Mouse (Mus musculus) myocyte (in vitro differentiated cells): ENCODE data around the gene Vwa8.

Source experiments
- E2F4 ChIP-seq: IDR thresholded peaks from one replicate; pipeline ENCODE4 v1.6.1; 2011; ENCODE audit warnings: mild to moderate bottlenecking, control low read depth, moderate library complexity; ENCODE audit not compliant: insufficient read depth
- MAX ChIP-seq: IDR thresholded peaks from one replicate; pipeline ENCODE4 v1.6.1; 2011; ENCODE audit warnings: low read depth, mild to moderate bottlenecking, control low read depth
- MYOD1 ChIP-seq, 3 experiments: IDR thresholded peaks; one replicate each; pipeline ENCODE4 v1.6.1; 2011; ENCODE audit warnings: control low read depth in 2 of 3, low read depth in 2 of 3, mild to moderate bottlenecking in 2 of 3, moderate library complexity in 1 of 3; ENCODE audit not compliant: insufficient read length in 2 of 3, control insufficient read depth in 1 of 3
- MYOG ChIP-seq, 3 experiments: IDR thresholded peaks; one replicate each; pipeline ENCODE4 v1.6.1; 2011; ENCODE audit warnings: control low read depth in 2 of 3, low read depth in 2 of 3, mild to moderate bottlenecking in 2 of 3; ENCODE audit not compliant: insufficient read length in 2 of 3, control insufficient read depth in 1 of 3, insufficient read depth in 1 of 3
- POLR2A ChIP-seq: IDR thresholded peaks from one replicate; pipeline ENCODE4 v1.6.1; 2011; ENCODE audit warnings: low read depth, mild to moderate bottlenecking, control low read depth, moderate library complexity; ENCODE audit not compliant: insufficient read length
- POLR2AphosphoS2 ChIP-seq: IDR thresholded peaks from one replicate; pipeline ENCODE4 v1.6.1; 2011; ENCODE audit warnings: low read depth, control low read depth; ENCODE audit not compliant: insufficient read length
- SRF ChIP-seq: IDR thresholded peaks from one replicate; pipeline ENCODE4 v1.6.1; 2011; ENCODE audit warnings: low read depth; ENCODE audit not compliant: control insufficient read depth, insufficient read length
- TCF12 ChIP-seq: IDR thresholded peaks from one replicate; pipeline ENCODE4 v1.6.1; 2011; ENCODE audit warnings: mild to moderate bottlenecking, control low read depth; ENCODE audit not compliant: poor library complexity, insufficient read depth, severe bottlenecking
- TCF3 ChIP-seq: IDR thresholded peaks from one replicate; pipeline ENCODE4 v1.6.1; 2011; ENCODE audit warnings: low read depth, control low read depth; ENCODE audit not compliant: insufficient read length
- USF1 ChIP-seq: IDR thresholded peaks from one replicate; pipeline ENCODE4 v1.6.1; 2011; ENCODE audit warnings: low read depth, mild to moderate bottlenecking, control low read depth, moderate library complexity

GRCm38 (mm10) chr14:78933399-78933798 is 84.5 kb downstream of the Vwa8 start:
- TF ChIP-seq USF1 (no peak), POLR2A (no peak), MAX (no peak), MYOD1 (IDR thresholded peaks at IDR 0.05; ENCODE audit: control insufficient read depth in 1 of 3, insufficient read length in 2 of 3, low read depth in 2 of 3) (no peak), TCF12 (no peak), SRF (no peak), MYOG (IDR thresholded peaks at IDR 0.05; ENCODE audit: control insufficient read depth in 1 of 3, insufficient read depth in 1 of 3, insufficient read length in 2 of 3, low read depth in 2 of 3) (no peak), E2F4 (no peak), POLR2AphosphoS2 (no peak), TCF3 (no peak)
